ENCODE assay signal across 8 mouse cellular contexts in genomic region chr11:120530085-120530964, GRCm38 (mm10). TPM values are rescaled to one million over a fixed set of nuclear protein-coding genes. Genes with fewer than 3 reads are reported as not detected.
DNase-seq lines count a peak whose midpoint lies in the region; ATAC-seq and TF ChIP-seq lines count a peak whose summit lies in the region.

Gcgr (plus strand) TSS chr11:120530699.

- peak within 1 kb of the TSS; percentile 65 for H3K9ac ChIP-seq in heart, adult 2 months (ENCODE audit: low read depth, low read length)
- H3K9ac ChIP-seq in hindbrain, embryonic 13.5 days = peak within 1 kb of the TSS; percentile 63

- no peak for TF ChIP-seq POLR2A in heart, adult 2 months (IDR thresholded peaks at IDR 0.05; ENCODE audit: insufficient read depth, low read depth, low read length)

- peaks cover 6% of the 10 kb centered on the region for H3K27me3 ChIP-seq in heart, adult 2 months (ENCODE audit: control insufficient read depth, insufficient read depth, low read length)
- peaks cover 84% of the 10 kb centered on the region for H3K27me3 ChIP-seq in hindbrain, embryonic 13.5 days

- peak within 1 kb of the TSS; percentile 58 for H3K4me2 ChIP-seq in hindbrain, embryonic 13.5 days

- no peaks in the 10 kb centered on the region for H3K36me3 ChIP-seq in heart, adult 2 months (ENCODE audit: control insufficient read depth, insufficient read depth, low read length)
- no peaks in the 10 kb centered on the region for H3K36me3 ChIP-seq in hindbrain, embryonic 13.5 days

- H3K79me2 ChIP-seq in heart, adult 2 months (replicated peaks; ENCODE audit: control insufficient read depth, insufficient read depth, low read length) = no peaks in the 10 kb centered on the region

- no peak within 1 kb of the TSS for H3K27ac ChIP-seq in heart, adult 2 months
- no peak within 1 kb of the TSS for H3K27ac ChIP-seq in hindbrain, embryonic 13.5 days

- H3K4me3 ChIP-seq in heart, adult 2 months = peak within 1 kb of the TSS; percentile 47
- peak within 1 kb of the TSS; percentile 37 for H3K4me3 ChIP-seq in hindbrain, embryonic 13.5 days

- ATAC-seq in hindbrain, embryonic 13.5 days (ENCODE audit: low FRiP score) = no peak
- peak; percentile 36; the same call in 1 of the 2 replicates for ATAC-seq in megakaryocyte progenitor cell, adult 5-6 weeks (replicated peaks; ENCODE audit: poor library complexity)

- H3K9me3 ChIP-seq in hindbrain, embryonic 13.5 days = no peaks in the 10 kb centered on the region

- TF ChIP-seq CTCF in heart, adult 2 months (IDR thresholded peaks at IDR 0.05) = no peak

- DNase-seq in heart, adult 2 months = no peak
- DNase-seq in heart, postnatal 36 days = no peak
- peak; percentile 40 for DNase-seq in embryo, embryonic 10 days (ENCODE audit: low spot score)
- DNase-seq in c-Kit-positive CD71-positive TER-119-positive erythroid progenitor cells, embryonic 14.5 days (ENCODE audit: low spot score) = no peak
- no peak for DNase-seq in adrenal gland, postnatal 25 days
- no peak for DNase-seq in MN1 (ENCODE audit: low spot score)

- WGBS in heart, adult 2 months = 13% methylated on average over 62 of the region's 62 CpGs
- WGBS in hindbrain, embryonic 13.5 days = 11% methylated on average over 39 of the region's 62 CpGs

- no peak for TF ChIP-seq EP300 in heart, adult 2 months (IDR thresholded peaks at IDR 0.05; ENCODE audit: insufficient read depth, low read depth, low read length)

- intact Hi-C loops in heart, adult 2 months (cut with DNase I) = no loop called here
- intact Hi-C loops in heart, postnatal 36 days (cut with DNase I) = no loop called here

- peaks cover 4% of the 10 kb centered on the region; the same call in 1 of the 2 replicates for H3K4me1 ChIP-seq in heart, adult 2 months (ENCODE audit: control insufficient read depth, insufficient read depth, low read length)
- peaks cover 11% of the 10 kb centered on the region for H3K4me1 ChIP-seq in hindbrain, embryonic 13.5 days (replicated peaks)

RNA-seq across cellular contexts. Expression of gene Gcgr, which starts in this region (rescaled TPM):
- total RNA-seq in heart, adult 2 months (2021) = under 1 TPM; 0.68 to 0.73 TPM
- polyA plus RNA-seq in heart, adult 2 months (2012; rRNA removed) = 2.1 and 2.3 TPM in 2 replicates
- 1 to 10 TPM in 1 of 2 experiments, under 1 TPM in 1; 0.80 to 1.2 TPM for total RNA-seq in heart, postnatal 36 days (2021)
- 0.19 and 0.30 TPM in 2 replicates for polyA plus RNA-seq in hindbrain, embryonic 13.5 days (2015; fragmentation: Nextera tagmentation; extraction: Ambion mirVana)
- not detected in 2 replicates for total RNA-seq in megakaryocyte progenitor cell, adult 5-6 weeks (2015)
- not detected in 2 replicates for total RNA-seq in megakaryocyte progenitor cell, adult 5-6 weeks (2017)
- 1.0 and 3.5 TPM in 2 replicates for total RNA-seq in adrenal gland, postnatal 25 days (2021)

Comparison
In these comparisons a context has a peak if more than half of its experiments do, and no peak if none do; other contexts are left out.
1. Peak in ATAC-seq in megakaryocyte progenitor cell, adult 5-6 weeks; RNA of the gene not detected or under 1 TPM.